Mouse (Mus musculus): Measurements from ENCODE around the gene Aen.

DNA sequence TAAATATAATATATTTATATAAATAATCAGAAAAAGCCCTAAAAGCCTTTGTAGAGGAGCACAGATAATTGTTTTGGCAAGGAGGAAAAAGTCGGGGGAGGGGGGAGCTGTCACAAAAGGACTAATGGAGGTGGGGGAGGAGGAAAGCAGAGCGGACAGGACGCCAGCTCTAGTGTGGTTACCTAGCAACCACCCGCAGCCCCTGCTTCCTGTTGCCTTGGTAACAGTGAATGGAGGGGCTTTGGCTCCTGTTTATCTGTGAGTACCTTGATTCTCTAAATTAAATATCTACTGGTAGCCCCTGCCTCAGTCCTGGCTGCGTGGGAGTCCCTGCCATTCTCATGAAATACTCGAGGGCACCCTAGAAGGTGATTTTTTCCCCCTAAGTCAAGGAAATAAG lies 11.5 kb upstream of the Aen start:
- TF ChIP-seq CTCF (IDR thresholded peaks at IDR 0.05; ENCODE audit: low read depth, low read length) (no peak), POLR2A (IDR thresholded peaks at IDR 0.05; ENCODE audit: borderline replicate concordance, low read depth, low read length) (no peak)

Data from bone marrow macrophage, adult 2 months (primary cell).